Mouse (Mus musculus) megakaryocyte-erythroid progenitor cell, adult 5 weeks (primary cell): ENCODE data around the gene Arhgef11. TPM values are rescaled to one million over a fixed set of nuclear protein-coding genes. Genes with fewer than 3 reads are reported as not detected.

Source experiments
- polyA plus RNA-seq: library from polyadenylated mRNA; stranded (reverse); fragments of >175 nt; gene quantifications from 2 replicates; pipeline ENCODE4 v1.2.3, GENCODE M21; 2012

Gene Arhgef11
- 4.5 and 4.6 TPM in 2 replicates for polyA plus RNA-seq

DNA sequence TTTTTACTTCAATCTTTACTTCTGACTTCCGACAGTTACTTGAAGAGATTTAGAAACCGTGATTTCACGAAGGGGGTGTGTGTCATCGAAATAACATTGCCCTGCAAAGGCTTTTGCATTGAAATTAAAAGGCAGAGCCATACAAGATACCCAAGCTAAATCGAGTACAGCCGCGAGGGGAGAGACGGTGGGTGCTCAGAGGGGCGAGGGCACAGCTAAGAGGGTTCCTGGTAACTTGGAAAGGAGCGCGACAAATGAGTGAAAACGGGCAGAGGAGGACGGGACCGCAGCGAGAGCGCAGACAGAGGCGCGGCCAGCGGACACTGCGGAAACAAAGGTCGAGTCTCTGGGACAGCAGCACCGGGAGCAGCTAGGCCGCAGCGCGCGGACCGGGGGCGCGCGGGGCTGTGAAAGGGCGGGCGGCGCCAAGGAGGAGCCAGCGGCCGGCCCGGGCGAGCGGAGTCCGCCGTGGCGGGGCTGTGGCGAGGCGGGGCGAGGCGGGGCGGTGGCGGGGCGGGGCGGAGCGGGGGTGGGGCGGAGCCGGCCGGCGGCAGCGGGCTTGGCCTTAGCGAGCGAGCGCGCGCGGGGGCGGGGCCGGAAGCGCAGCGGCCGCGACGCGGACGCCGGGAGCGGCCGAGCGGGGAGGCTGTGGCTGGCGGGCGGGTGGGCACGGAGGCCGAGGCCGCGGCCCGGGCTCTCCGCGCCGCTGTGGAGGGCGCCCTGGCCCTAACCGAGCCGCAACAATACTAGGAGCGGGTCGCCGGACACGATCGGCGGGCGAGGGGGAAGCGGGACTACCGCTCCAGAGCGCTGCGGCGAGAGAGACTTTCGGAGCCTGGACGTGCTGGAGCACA, at the start of gene Arhgef11:
TSS of gene Arhgef11 (plus strand) at position 603 of the 854 bp plus-strand sequence.

DNA sequence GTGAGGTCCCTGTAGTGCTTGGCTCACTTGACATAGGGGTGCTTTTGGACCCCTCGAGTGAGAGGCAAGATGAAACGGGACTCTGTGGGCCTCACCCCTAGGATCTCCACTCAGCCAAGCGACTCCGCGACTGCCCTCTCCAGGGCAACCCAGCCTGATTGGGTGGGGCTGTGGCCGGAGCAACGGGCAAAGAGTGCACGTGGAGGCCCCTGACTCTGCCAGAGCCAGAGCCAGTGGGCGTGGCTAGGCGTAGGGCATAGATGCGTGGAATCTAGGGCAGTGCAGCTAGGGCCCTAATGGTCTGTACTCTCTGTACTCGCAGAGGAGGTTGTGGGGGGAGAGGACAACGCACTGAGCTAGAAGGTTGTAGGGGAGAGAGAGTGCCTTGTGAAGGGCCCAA, 131.1 kb downstream of the Arhgef11 start, which contains the start of gene Lrrc71:
TSS of gene Lrrc71 (minus strand) at position 195 of the 400 bp plus-strand sequence.

Other genes with a start within 250 kb of the Arhgef11 start
- gene Fcrl1, start 241.2 kb upstream of the Arhgef11 start, polyA plus RNA-seq: 0.09 and 0.24 TPM in 2 replicates
- not detected in 2 replicates for gene Fcrl5, start 181.8 kb upstream of the Arhgef11 start, polyA plus RNA-seq
- gene Etv3, start 92.2 kb upstream of the Arhgef11 start, polyA plus RNA-seq: 18.7 and 23.8 TPM in 2 replicates
- 0.12 and 0.28 TPM in 2 replicates for gene Lrrc71, start 131.1 kb downstream of the Arhgef11 start, polyA plus RNA-seq
- gene Ntrk1, start 177.6 kb downstream of the Arhgef11 start, polyA plus RNA-seq: not detected in 2 replicates
- 0.03 and 0.28 TPM in 2 replicates for gene Insrr, start 179.4 kb downstream of the Arhgef11 start, polyA plus RNA-seq
- gene Pear1, start 206.7 kb downstream of the Arhgef11 start, polyA plus RNA-seq: 49.7 and 77.3 TPM in 2 replicates
- 2.7 and 4.9 TPM in 2 replicates for gene Sh2d2a, start 229.2 kb downstream of the Arhgef11 start, polyA plus RNA-seq